Mouse (Mus musculus): ENCODE measurements at regions not wholly inside any gene's neighbourhood (a gene's known extent, or its start where the extent isn't known, plus 50 kb on each side); places are given as distances from the start of the nearest gene placed in this dataset.

- Histone ChIP-seq H3K9ac (ENCODE audit: low read depth, low read length) (no peak overlapping the region), H3K4me2 (ENCODE audit: low read depth, low read length) (no peak overlapping the region)
These were observed 484.1 kb downstream of the Med13l start for GRCm38 (mm10) chr5:119044548-119044947.

GRCm38 (mm10) chr5:119047581-119047980 is 487.1 kb downstream of the Med13l start:
- no peaks in the 10 kb centered on the region for H3K9me3 ChIP-seq (ENCODE audit: control insufficient read depth, low read length)
- ATAC-seq (ENCODE audit: low read depth) = no peak
- 0 out of 2 replicates have a peak, but pooled peaks cover 4% of the 10 kb centered on the region for H3K4me1 ChIP-seq (ENCODE audit: control insufficient read depth, insufficient read depth, low read length)
- no peak for DNase-seq (ENCODE audit: low spot score)
- no peaks in the 10 kb centered on the region for H3K36me3 ChIP-seq (ENCODE audit: control insufficient read depth, insufficient read depth, low read length)
- no peak overlapping the region for H3K4me3 ChIP-seq (ENCODE audit: low read depth, low read length)
- H3K27ac ChIP-seq (replicated peaks; ENCODE audit: low read depth, low read length) = no peak overlapping the region
- H3K27me3 ChIP-seq (replicated peaks; ENCODE audit: control insufficient read depth, insufficient read depth, low read length) = no peaks in the 10 kb centered on the region
- H3K4me2 ChIP-seq (ENCODE audit: low read depth, low read length) = no peak overlapping the region
- WGBS = 37% methylated on average over 4 of the region's 4 CpGs
- no peak overlapping the region for H3K9ac ChIP-seq (ENCODE audit: low read depth, low read length)

More at GRCm38 (mm10) chr5:119044548-119044947, 484.1 kb downstream of the Med13l start:
- no peak overlapping the region for H3K4me3 ChIP-seq (ENCODE audit: low read depth, low read length)
- no peak overlapping the region for H3K27ac ChIP-seq (replicated peaks; ENCODE audit: low read depth, low read length)
- peak; percentile 35 for DNase-seq (ENCODE audit: low spot score)
- WGBS = 27% methylated on average over 7 of the region's 10 CpGs
- no peaks in the 10 kb centered on the region for H3K27me3 ChIP-seq (replicated peaks; ENCODE audit: control insufficient read depth, insufficient read depth, low read length)
- ATAC-seq (ENCODE audit: low read depth) = no peak
- H3K36me3 ChIP-seq (ENCODE audit: control insufficient read depth, insufficient read depth, low read length) = no peaks in the 10 kb centered on the region
- H3K9me3 ChIP-seq (ENCODE audit: control insufficient read depth, low read length) = 0 out of 2 replicates have a peak, but pooled peaks cover 3% of the 10 kb centered on the region
- 0 out of 2 replicates have a peak, but pooled peaks cover 4% of the 10 kb centered on the region for H3K4me1 ChIP-seq (ENCODE audit: control insufficient read depth, insufficient read depth, low read length)

GRCm38 (mm10) chr5:119052354-119052996 is 492.0 kb downstream of the Med13l start:
- Histone ChIP-seq H3K36me3 (ENCODE audit: control insufficient read depth, insufficient read depth, low read length) (no peaks in the 10 kb centered on the region), H3K27ac (replicated peaks; ENCODE audit: low read depth, low read length) (no peak overlapping the region), H3K4me2 (ENCODE audit: low read depth, low read length) (no peak overlapping the region), H3K4me3 (ENCODE audit: low read depth, low read length) (no peak overlapping the region), H3K9ac (ENCODE audit: low read depth, low read length) (no peak overlapping the region), H3K4me1 (ENCODE audit: control insufficient read depth, insufficient read depth, low read length) (no peaks in the 10 kb centered on the region), H3K27me3 (replicated peaks; ENCODE audit: control insufficient read depth, insufficient read depth, low read length) (0 out of 2 replicates have a peak, but pooled peaks cover 5% of the 10 kb centered on the region), H3K9me3 (ENCODE audit: control insufficient read depth, low read length) (no peaks in the 10 kb centered on the region)
- DNase-seq (ENCODE audit: low spot score) (no peak), ATAC-seq (ENCODE audit: low read depth) (no peak)
- WGBS = 61% methylated on average over 11 of the region's 11 CpGs

GRCm38 (mm10) chr5:119053738-119054137 is 493.3 kb downstream of the Med13l start:
- ATAC-seq (ENCODE audit: low read depth) = no peak
- no peaks in the 10 kb centered on the region for H3K9me3 ChIP-seq (ENCODE audit: control insufficient read depth, low read length)
- no peak for DNase-seq (ENCODE audit: low spot score)
- no peak overlapping the region for H3K4me3 ChIP-seq (ENCODE audit: low read depth, low read length)
- H3K27me3 ChIP-seq (replicated peaks; ENCODE audit: control insufficient read depth, insufficient read depth, low read length) = 0 out of 2 replicates have a peak, but pooled peaks cover 5% of the 10 kb centered on the region
- H3K4me1 ChIP-seq (ENCODE audit: control insufficient read depth, insufficient read depth, low read length) = peaks cover 2% of the 10 kb centered on the region; the same call in 1 of the 2 replicates
- H3K9ac ChIP-seq (ENCODE audit: low read depth, low read length) = no peak overlapping the region
- H3K27ac ChIP-seq (replicated peaks; ENCODE audit: low read depth, low read length) = no peak overlapping the region
- H3K4me2 ChIP-seq (ENCODE audit: low read depth, low read length) = no peak overlapping the region
- H3K36me3 ChIP-seq (ENCODE audit: control insufficient read depth, insufficient read depth, low read length) = no peaks in the 10 kb centered on the region
- WGBS = 88% methylated on average over 8 of the region's 8 CpGs

- Histone ChIP-seq H3K9me3 (ENCODE audit: control insufficient read depth, low read length) (no peaks in the 10 kb centered on the region), H3K27me3 (replicated peaks; ENCODE audit: control insufficient read depth, insufficient read depth, low read length) (0 out of 2 replicates have a peak, but pooled peaks cover 5% of the 10 kb centered on the region), H3K9ac (ENCODE audit: low read depth, low read length) (no peak overlapping the region), H3K4me3 (ENCODE audit: low read depth, low read length) (no peak overlapping the region), H3K36me3 (ENCODE audit: control insufficient read depth, insufficient read depth, low read length) (no peaks in the 10 kb centered on the region), H3K27ac (replicated peaks; ENCODE audit: low read depth, low read length) (no peak overlapping the region), H3K4me1 (ENCODE audit: control insufficient read depth, insufficient read depth, low read length) (peaks cover 3% of the 10 kb centered on the region; the same call in 1 of the 2 replicates), H3K4me2 (ENCODE audit: low read depth, low read length) (no peak overlapping the region)
- DNase-seq (ENCODE audit: low spot score) (no peak), ATAC-seq (ENCODE audit: low read depth) (no peak)
- WGBS = 54% methylated on average over 6 of the region's 6 CpGs
These were observed 493.9 kb downstream of the Med13l start for GRCm38 (mm10) chr5:119054393-119054792.

- no peak overlapping the region for H3K4me3 ChIP-seq (ENCODE audit: low read depth, low read length)
- ATAC-seq (ENCODE audit: low read depth) = peak; percentile 22; the same call in 1 of the 2 replicates
- peak; percentile 59 for DNase-seq (ENCODE audit: low spot score)
- H3K4me1 ChIP-seq (ENCODE audit: control insufficient read depth, insufficient read depth, low read length) = peaks cover 3% of the 10 kb centered on the region; the same call in 1 of the 2 replicates
- no peak overlapping the region for H3K4me2 ChIP-seq (ENCODE audit: low read depth, low read length)
- 0 out of 2 replicates have a peak, but pooled peaks cover 5% of the 10 kb centered on the region for H3K27me3 ChIP-seq (replicated peaks; ENCODE audit: control insufficient read depth, insufficient read depth, low read length)
- WGBS = 21% methylated on average over 12 of the region's 12 CpGs
- no peak overlapping the region for H3K9ac ChIP-seq (ENCODE audit: low read depth, low read length)
- no peak overlapping the region for H3K27ac ChIP-seq (replicated peaks; ENCODE audit: low read depth, low read length)
- no peaks in the 10 kb centered on the region for H3K9me3 ChIP-seq (ENCODE audit: control insufficient read depth, low read length)
- no peaks in the 10 kb centered on the region for H3K36me3 ChIP-seq (ENCODE audit: control insufficient read depth, insufficient read depth, low read length)
These were observed 495.0 kb downstream of the Med13l start for GRCm38 (mm10) chr5:119055430-119055829.

GRCm38 (mm10) chr5:119057813-119058212 is 497.3 kb downstream of the Med13l start:
- 92% methylated on average over 4 of the region's 4 CpGs for WGBS
- Histone ChIP-seq H3K9me3 (ENCODE audit: control insufficient read depth, low read length) (no peaks in the 10 kb centered on the region), H3K36me3 (ENCODE audit: control insufficient read depth, insufficient read depth, low read length) (no peaks in the 10 kb centered on the region), H3K4me2 (ENCODE audit: low read depth, low read length) (no peak overlapping the region), H3K27ac (replicated peaks; ENCODE audit: low read depth, low read length) (no peak overlapping the region), H3K9ac (ENCODE audit: low read depth, low read length) (no peak overlapping the region), H3K4me1 (ENCODE audit: control insufficient read depth, insufficient read depth, low read length) (peaks cover 3% of the 10 kb centered on the region; the same call in 1 of the 2 replicates), H3K4me3 (ENCODE audit: low read depth, low read length) (no peak overlapping the region), H3K27me3 (replicated peaks; ENCODE audit: control insufficient read depth, insufficient read depth, low read length) (0 out of 2 replicates have a peak, but pooled peaks cover 5% of the 10 kb centered on the region)
- DNase-seq (ENCODE audit: low spot score) (no peak), ATAC-seq (ENCODE audit: low read depth) (no peak)

GRCm38 (mm10) chr5:119058231-119058851 is 497.9 kb downstream of the Med13l start:
- peaks cover 3% of the 10 kb centered on the region; the same call in 1 of the 2 replicates for H3K4me1 ChIP-seq (ENCODE audit: control insufficient read depth, insufficient read depth, low read length)
- WGBS = 34% methylated on average over 10 of the region's 10 CpGs
- no peaks in the 10 kb centered on the region for H3K9me3 ChIP-seq (ENCODE audit: control insufficient read depth, low read length)
- no peak overlapping the region for H3K27ac ChIP-seq (replicated peaks; ENCODE audit: low read depth, low read length)
- ATAC-seq (ENCODE audit: low read depth) = no peak
- H3K36me3 ChIP-seq (ENCODE audit: control insufficient read depth, insufficient read depth, low read length) = no peaks in the 10 kb centered on the region
- 0 out of 2 replicates have a peak, but pooled peaks cover 5% of the 10 kb centered on the region for H3K27me3 ChIP-seq (replicated peaks; ENCODE audit: control insufficient read depth, insufficient read depth, low read length)
- no peak overlapping the region for H3K9ac ChIP-seq (ENCODE audit: low read depth, low read length)
- no peak overlapping the region for H3K4me2 ChIP-seq (ENCODE audit: low read depth, low read length)
- H3K4me3 ChIP-seq (ENCODE audit: low read depth, low read length) = no peak overlapping the region
- peak; percentile 36 for DNase-seq (ENCODE audit: low spot score)

Measured in embryonic facial prominence, embryonic 14.5 days (tissue).